In genomic region chr7:101478099-101478498, GRCm38 (mm10) we compare ENCODE assay signal across 31 mouse cellular contexts. TPM values are rescaled to one million over a fixed set of nuclear protein-coding genes. Genes with fewer than 3 reads are reported as not detected.
A peak's percentile ranks its signal among the peaks of the same experiment; 100 is the strongest.
DNase-seq lines count a peak whose midpoint lies in the region; ATAC-seq lines count a peak whose summit lies in the region.
"Had no signal": no experiment of that assay in that cellular context is flagged by ENCODE, and none has a peak within 500 bp of the region (broad histone marks: within the 10 kb centered on the region; RNA-seq: fewer than 3 reads in every experiment).

No protein-coding gene starts in this region.

- H3K4me3 ChIP-seq in forebrain, embryonic 11.5 days (ENCODE audit: low read depth, low read length) = no peak overlapping the region
- H3K4me3 ChIP-seq: embryonic facial prominence, embryonic 12.5 days; heart, embryonic 12.5 days; kidney, embryonic 15.5 days; left cerebral cortex, adult 2 months; limb, embryonic 12.5 days; liver, embryonic 15.5 days; midbrain, embryonic 10.5 days; midbrain, embryonic 15.5 days; myocyte; neural tube, embryonic 15.5 days had no signal

- H3K27me3 ChIP-seq in forebrain, embryonic 11.5 days (ENCODE audit: control insufficient read depth, insufficient read depth, low read length) = no peaks in the 10 kb centered on the region
- H3K27me3 ChIP-seq: embryonic facial prominence, embryonic 12.5 days; kidney, embryonic 15.5 days; limb, embryonic 12.5 days; liver, embryonic 15.5 days; midbrain, embryonic 15.5 days; neural tube, embryonic 15.5 days had no signal

- ATAC-seq in megakaryocyte, adult 5-6 weeks (ENCODE audit: poor library complexity, severe bottlenecking) = peak; percentile 41; the same call in 1 of the 2 replicates
- ATAC-seq in forebrain, embryonic 11.5 days (replicated peaks; ENCODE audit: low FRiP score) = no peak
- ATAC-seq: forebrain, embryonic 16.5 days; hindbrain, embryonic 16.5 days; intestine, embryonic 16.5 days; midbrain, embryonic 15.5 days had no signal

- intact Hi-C loops in heart, postnatal 25 days (cut with DNase I) = no loop called here

- H3K36me3 ChIP-seq in forebrain, embryonic 11.5 days (ENCODE audit: control insufficient read depth, insufficient read depth, low read length) = no peaks in the 10 kb centered on the region
- H3K36me3 ChIP-seq: embryonic facial prominence, embryonic 12.5 days; heart, embryonic 12.5 days; kidney, embryonic 15.5 days; limb, embryonic 12.5 days; liver, embryonic 15.5 days; midbrain, embryonic 10.5 days; midbrain, embryonic 15.5 days; neural tube, embryonic 15.5 days had no signal

- H3K4me2 ChIP-seq in forebrain, embryonic 11.5 days (ENCODE audit: low read depth, low read length, severe bottlenecking) = no peak overlapping the region
- H3K4me2 ChIP-seq: embryonic facial prominence, embryonic 12.5 days; heart, embryonic 12.5 days; kidney, embryonic 15.5 days; limb, embryonic 12.5 days; liver, embryonic 15.5 days; lung, embryonic 14.5 days; midbrain, embryonic 15.5 days; neural tube, embryonic 15.5 days had no signal

- H3K9ac ChIP-seq in forebrain, embryonic 11.5 days (ENCODE audit: low read length) = no peak overlapping the region
- H3K9ac ChIP-seq: embryonic facial prominence, embryonic 12.5 days; heart, embryonic 12.5 days; kidney, embryonic 15.5 days; limb, embryonic 12.5 days; liver, embryonic 15.5 days; lung, embryonic 14.5 days; midbrain, embryonic 15.5 days; neural tube, embryonic 15.5 days had no signal

- H3K27ac ChIP-seq in forebrain, embryonic 11.5 days (ENCODE audit: low read depth, low read length) = no peak overlapping the region
- H3K27ac ChIP-seq: embryonic facial prominence, embryonic 12.5 days; kidney, embryonic 15.5 days; limb, embryonic 12.5 days; liver, embryonic 15.5 days; midbrain, embryonic 10.5 days; midbrain, embryonic 15.5 days; neural tube, embryonic 15.5 days had no signal

- DNase-seq in heart, adult 11 months = peak; percentile 92
- no peak for DNase-seq in heart, postnatal 25 days (ENCODE audit: low spot score)
- peak; percentile 60 for DNase-seq in CD4-positive helper T cell, adult 2 months (ENCODE audit: low read depth, low spot score)
- peak; percentile 25 for DNase-seq in ZHBTc4 (ENCODE audit: low read depth, low spot score)
- DNase-seq in right cerebral cortex, postnatal 36 days (ENCODE audit: low spot score in 2 of 2) = no peak
- DNase-seq in forebrain, embryonic 11.5 days (ENCODE audit: low spot score) = no peak
- DNase-seq in thymus, postnatal 36 days = no peak
- DNase-seq: adrenal gland, postnatal 10 days; cerebellum, adult 11 months; cerebellum, adult 9-11 months; embryo, embryonic 11 days; gastrocnemius, postnatal 10 days; lung, embryonic 14.5 days; lung, postnatal 14 days; right cerebral cortex, postnatal 25 days; spleen, adult 18-20 months; thymus, postnatal 14 days had no signal

- no peaks in the 10 kb centered on the region for H3K9me3 ChIP-seq in forebrain, embryonic 11.5 days (ENCODE audit: control insufficient read depth, low read length)
- H3K9me3 ChIP-seq: embryonic facial prominence, embryonic 12.5 days; heart, embryonic 12.5 days; kidney, embryonic 15.5 days; limb, embryonic 12.5 days; liver, embryonic 15.5 days; midbrain, embryonic 10.5 days; midbrain, embryonic 15.5 days; neural tube, embryonic 15.5 days had no signal

- H3K4me1 ChIP-seq in forebrain, embryonic 11.5 days (replicated peaks; ENCODE audit: control insufficient read depth, insufficient read depth, low read length) = no peaks in the 10 kb centered on the region
- H3K4me1 ChIP-seq: embryonic facial prominence, embryonic 12.5 days; liver, embryonic 15.5 days; midbrain, embryonic 15.5 days had no signal

- WGBS in forebrain, embryonic 11.5 days = 83% methylated on average over 5 of the region's 5 CpGs

RNA-seq across cellular contexts. Expression of gene Pde2a, which starts 56.6 kb away (rescaled TPM):
- 10 to 100 TPM; 63.6 to 65.9 TPM for total RNA-seq in heart, postnatal 25 days (2021)
- 35.4 and 37.5 TPM in 2 replicates for total RNA-seq in megakaryocyte, adult 5-6 weeks (2015)
- total RNA-seq in megakaryocyte, adult 5-6 weeks (2017) = 25.7 and 65.8 TPM in 2 replicates
- polyA plus RNA-seq in forebrain, embryonic 11.5 days (2014; fragmentation: Nextera tagmentation; extraction: Ambion mirVana) = 18.6 and 22.7 TPM in 2 replicates

Comparison
In these comparisons a context has a peak if more than half of its experiments do, and no peak if none do; other contexts are left out.
1. DNase-seq: peak in heart, adult 11 months (single experiment), CD4-positive helper T cell, adult 2 months (single experiment) and ZHBTc4 (single experiment); none in heart, postnatal 25 days (single experiment), right cerebral cortex, postnatal 36 days (0 of 2), forebrain, embryonic 11.5 days (single experiment) and thymus, postnatal 36 days (0 of 2).